Mouse (Mus musculus): ENCODE data around the gene Mctp2. TPM values are rescaled to one million over a fixed set of nuclear protein-coding genes. Genes with fewer than 3 reads are reported as not detected.
A peak's percentile ranks its signal among the peaks of the same experiment; 100 is the strongest.

Mctp2 gene
- not detected in 2 replicates for polyA plus RNA-seq (2012; ENCODE audit: insufficient read depth, insufficient read length, missing spikeins)

- H3K4me1 ChIP-seq (ENCODE audit: control insufficient read depth, insufficient read depth, insufficient read length, low read length), result 0 out of 2 replicates have a peak, but pooled peaks cover 4% of the 10 kb centered on the region
- peak within 1 kb of the TSS; percentile 46 for H3K4me3 ChIP-seq (ENCODE audit: insufficient read depth, low read depth, low read length)
- no peak within 1 kb of the TSS for H3K27ac ChIP-seq (replicated peaks; ENCODE audit: low read depth, low read length)
Measured at GRCm38 (mm10) chr7:72306382-72306841, at the start of gene Mctp2. Mctp2 (minus strand) TSS chr7:72306608.

- Histone ChIP-seq H3K4me1 (ENCODE audit: control insufficient read depth, insufficient read depth, insufficient read length, low read length) (no peaks in the 10 kb centered on the region), H3K27ac (replicated peaks; ENCODE audit: low read depth, low read length) (no peak overlapping the region), H3K4me3 (ENCODE audit: insufficient read depth, low read depth, low read length) (no peak overlapping the region)
Measured at GRCm38 (mm10) chr7:72345901-72346300, 39.5 kb upstream of the Mctp2 start.

DNA sequence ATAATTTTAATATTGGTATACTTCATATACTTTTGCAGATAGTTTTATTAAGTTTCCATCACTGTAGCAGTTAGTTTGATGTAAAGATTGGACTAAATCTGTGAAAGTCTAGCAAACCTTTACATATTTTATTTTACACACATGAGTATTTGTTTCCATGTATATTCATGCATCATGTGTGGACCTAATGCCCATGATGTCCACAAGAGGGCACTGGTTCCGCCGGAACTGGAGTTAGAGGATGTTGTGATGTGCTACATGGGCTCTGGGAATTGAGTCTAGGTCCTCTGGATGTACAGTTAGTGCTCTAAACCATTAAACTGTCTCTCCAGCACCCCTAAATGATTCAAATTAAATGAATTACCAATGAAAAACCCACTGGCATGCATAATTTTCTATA, 37.3 kb upstream of the Mctp2 start:
- Histone ChIP-seq H3K4me1 (ENCODE audit: control insufficient read depth, insufficient read depth, insufficient read length, low read length) (no peaks in the 10 kb centered on the region), H3K27ac (replicated peaks; ENCODE audit: low read depth, low read length) (no peak overlapping the region), H3K4me3 (ENCODE audit: insufficient read depth, low read depth, low read length) (no peak overlapping the region)

DNA sequence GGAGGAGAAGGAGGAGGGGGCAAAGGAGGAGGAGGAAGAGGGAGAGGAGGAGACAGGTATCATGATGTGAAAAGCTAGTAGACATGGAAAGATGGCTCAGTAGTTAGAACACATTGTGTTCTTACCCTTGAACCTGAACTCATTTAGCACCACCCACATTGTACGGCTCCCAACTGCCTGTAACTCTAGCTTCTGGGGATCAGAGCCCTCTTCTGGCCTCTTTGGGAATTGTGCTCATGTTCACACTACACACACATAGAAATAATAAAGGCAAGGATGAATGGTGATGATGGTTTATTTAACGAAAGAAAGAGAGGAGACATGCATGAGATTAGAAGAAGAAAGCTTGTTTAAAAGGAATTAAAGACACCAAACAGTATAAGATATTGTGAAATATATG, 36.4 kb upstream of the Mctp2 start:
- no peak overlapping the region for H3K27ac ChIP-seq (replicated peaks; ENCODE audit: low read depth, low read length)
- H3K4me1 ChIP-seq (ENCODE audit: control insufficient read depth, insufficient read depth, insufficient read length, low read length), result no peaks in the 10 kb centered on the region
- no peak overlapping the region for H3K4me3 ChIP-seq (ENCODE audit: insufficient read depth, low read depth, low read length)

GRCm38 (mm10) chr7:72325961-72326360, 19.6 kb upstream of the Mctp2 start:
- Histone ChIP-seq H3K4me1 (ENCODE audit: control insufficient read depth, insufficient read depth, insufficient read length, low read length) (no peaks in the 10 kb centered on the region), H3K4me3 (ENCODE audit: insufficient read depth, low read depth, low read length) (no peak overlapping the region), H3K27ac (replicated peaks; ENCODE audit: low read depth, low read length) (no peak overlapping the region)

DNA sequence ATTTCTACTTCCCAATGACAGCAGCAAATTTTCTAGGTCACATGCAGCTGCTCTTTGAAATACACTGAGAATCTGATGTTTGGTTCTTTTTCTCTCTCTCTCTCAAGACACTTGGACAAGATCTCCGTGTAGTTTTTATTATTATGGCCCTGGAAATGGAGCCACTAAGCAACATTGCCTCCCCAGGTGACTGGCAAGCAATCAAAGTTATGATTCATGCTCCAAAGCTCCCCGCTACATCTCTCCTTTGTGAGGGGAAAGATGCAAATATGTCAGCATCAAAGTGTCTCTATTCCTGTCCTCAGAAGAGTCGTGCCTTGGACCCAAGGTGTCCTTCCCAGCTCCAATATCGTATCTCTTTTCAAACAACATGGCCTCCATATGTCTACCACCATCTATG, 14.5 kb upstream of the Mctp2 start:
- H3K4me1 ChIP-seq (ENCODE audit: control insufficient read depth, insufficient read depth, insufficient read length, low read length), result no peaks in the 10 kb centered on the region
- H3K27ac ChIP-seq (replicated peaks; ENCODE audit: low read depth, low read length), result no peak overlapping the region
- no peak overlapping the region for H3K4me3 ChIP-seq (ENCODE audit: insufficient read depth, low read depth, low read length)

DNA sequence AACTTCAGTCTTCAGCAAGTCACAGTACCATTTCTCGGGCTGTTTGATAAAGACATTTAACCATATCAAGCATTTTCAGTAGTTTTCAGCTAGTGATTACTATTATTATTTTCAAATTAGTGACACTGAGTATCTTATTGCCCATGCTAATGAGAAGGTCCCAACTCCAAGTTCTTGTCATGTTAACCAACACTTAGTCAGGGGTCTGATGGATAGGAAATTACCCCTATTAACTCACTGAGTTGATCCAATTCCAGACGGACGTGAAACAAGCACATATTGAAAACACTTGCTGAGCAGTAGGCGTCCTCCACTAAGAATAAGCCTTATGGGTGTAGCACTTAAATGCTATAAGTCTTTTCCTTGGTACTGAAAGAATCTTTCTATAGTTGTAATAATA, 14.0 kb upstream of the Mctp2 start:
- Histone ChIP-seq H3K4me1 (ENCODE audit: control insufficient read depth, insufficient read depth, insufficient read length, low read length) (no peaks in the 10 kb centered on the region), H3K4me3 (ENCODE audit: insufficient read depth, low read depth, low read length) (no peak overlapping the region), H3K27ac (replicated peaks; ENCODE audit: low read depth, low read length) (no peak overlapping the region)

- Histone ChIP-seq H3K4me1 (ENCODE audit: control insufficient read depth, insufficient read depth, insufficient read length, low read length) (no peaks in the 10 kb centered on the region), H3K4me3 (ENCODE audit: insufficient read depth, low read depth, low read length) (no peak overlapping the region), H3K27ac (replicated peaks; ENCODE audit: low read depth, low read length) (no peak overlapping the region)
Measured at GRCm38 (mm10) chr7:72314395-72315060, 8.1 kb upstream of the Mctp2 start.

- Histone ChIP-seq H3K4me3 (ENCODE audit: insufficient read depth, low read depth, low read length) (no peak overlapping the region), H3K4me1 (ENCODE audit: control insufficient read depth, insufficient read depth, insufficient read length, low read length) (no peaks in the 10 kb centered on the region), H3K27ac (replicated peaks; ENCODE audit: low read depth, low read length) (no peak overlapping the region)
Measured at GRCm38 (mm10) chr7:72313908-72314307, 7.5 kb upstream of the Mctp2 start.

DNA sequence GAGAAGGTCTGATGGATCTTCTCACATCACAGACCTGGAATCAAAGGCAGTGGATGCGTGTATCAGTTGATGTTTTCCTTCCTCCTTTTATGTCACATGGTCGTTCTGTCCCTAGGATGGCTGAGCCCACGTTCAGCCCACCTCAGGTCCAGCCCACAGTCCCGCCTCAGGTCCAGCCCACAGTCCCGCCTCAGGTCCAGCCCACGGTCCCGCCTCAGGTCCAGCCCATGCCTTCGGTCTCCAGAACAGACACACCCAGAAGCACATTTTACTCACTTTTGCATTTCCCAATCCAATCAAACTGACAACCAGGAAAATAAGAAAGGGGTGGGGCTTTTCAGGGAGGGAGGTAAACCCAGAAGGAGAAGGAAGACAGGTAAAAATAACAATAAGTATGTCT, 5.2 kb upstream of the Mctp2 start:
- no peak overlapping the region for H3K4me3 ChIP-seq (ENCODE audit: insufficient read depth, low read depth, low read length)
- H3K27ac ChIP-seq (replicated peaks; ENCODE audit: low read depth, low read length), result no peak overlapping the region
- H3K4me1 ChIP-seq (ENCODE audit: control insufficient read depth, insufficient read depth, insufficient read length, low read length), result 0 out of 2 replicates have a peak, but pooled peaks cover under 1% of the 10 kb centered on the region

- Histone ChIP-seq H3K4me1 (ENCODE audit: control insufficient read depth, insufficient read depth, insufficient read length, low read length) (0 out of 2 replicates have a peak, but pooled peaks cover 4% of the 10 kb centered on the region), H3K4me3 (ENCODE audit: insufficient read depth, low read depth, low read length) (no peak overlapping the region), H3K27ac (replicated peaks; ENCODE audit: low read depth, low read length) (no peak overlapping the region)
Measured at GRCm38 (mm10) chr7:72308078-72308477, 1.7 kb upstream of the Mctp2 start.

- Histone ChIP-seq H3K4me3 (ENCODE audit: insufficient read depth, low read depth, low read length) (peak overlapping the region; percentile 46), H3K4me1 (ENCODE audit: control insufficient read depth, insufficient read depth, insufficient read length, low read length) (0 out of 2 replicates have a peak, but pooled peaks cover 4% of the 10 kb centered on the region), H3K27ac (replicated peaks; ENCODE audit: low read depth, low read length) (no peak overlapping the region)
Measured at GRCm38 (mm10) chr7:72306847-72307246, 439 bp upstream of the Mctp2 start.

DNA sequence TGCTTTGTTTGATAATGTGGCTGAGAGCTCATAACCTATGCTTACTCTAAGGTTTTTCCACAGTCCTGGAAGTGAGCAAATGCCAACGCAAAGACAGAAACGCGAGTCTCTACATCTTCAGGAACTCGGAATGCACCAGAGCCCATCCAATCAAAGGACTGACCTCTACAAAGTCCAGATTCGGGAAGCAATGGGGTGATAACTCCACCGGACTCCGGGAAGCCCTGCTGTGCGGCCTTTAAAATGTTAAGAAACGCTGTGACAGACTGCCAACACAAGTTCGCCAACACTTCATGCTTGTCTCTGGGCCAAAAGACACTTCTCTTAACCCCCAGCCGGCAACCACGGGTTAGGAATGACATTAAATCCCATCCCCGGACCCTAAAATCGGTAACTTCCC, 437 bp downstream of the Mctp2 start:
- peak overlapping the region; percentile 46; the same call in 1 of the 2 replicates for H3K4me3 ChIP-seq (ENCODE audit: insufficient read depth, low read depth, low read length)
- H3K4me1 ChIP-seq (ENCODE audit: control insufficient read depth, insufficient read depth, insufficient read length, low read length), result 0 out of 2 replicates have a peak, but pooled peaks cover 4% of the 10 kb centered on the region
- H3K27ac ChIP-seq (replicated peaks; ENCODE audit: low read depth, low read length), result no peak overlapping the region

DNA sequence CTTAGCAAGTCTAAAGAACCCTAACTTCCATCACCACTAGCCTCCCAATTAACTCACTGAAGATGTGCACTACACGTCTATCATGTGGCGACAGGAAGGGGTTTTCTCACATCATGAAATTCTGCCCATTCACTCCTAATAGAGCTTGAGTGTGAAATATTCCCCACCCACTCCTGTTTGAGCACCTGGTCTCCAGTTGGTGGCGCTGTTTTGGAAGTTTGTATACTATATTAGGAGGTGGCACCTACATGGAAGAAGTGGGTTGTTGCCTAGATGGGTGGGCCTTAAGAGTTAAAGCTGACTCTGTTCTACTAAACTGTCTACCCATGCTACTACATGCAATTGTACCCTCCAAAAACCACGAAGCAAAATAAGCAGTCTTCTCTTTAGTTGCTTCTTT, 4.7 kb downstream of the Mctp2 start:
- 0 out of 2 replicates have a peak, but pooled peaks cover 4% of the 10 kb centered on the region for H3K4me1 ChIP-seq (ENCODE audit: control insufficient read depth, insufficient read depth, insufficient read length, low read length)
- H3K27ac ChIP-seq (replicated peaks; ENCODE audit: low read depth, low read length), result no peak overlapping the region

DNA sequence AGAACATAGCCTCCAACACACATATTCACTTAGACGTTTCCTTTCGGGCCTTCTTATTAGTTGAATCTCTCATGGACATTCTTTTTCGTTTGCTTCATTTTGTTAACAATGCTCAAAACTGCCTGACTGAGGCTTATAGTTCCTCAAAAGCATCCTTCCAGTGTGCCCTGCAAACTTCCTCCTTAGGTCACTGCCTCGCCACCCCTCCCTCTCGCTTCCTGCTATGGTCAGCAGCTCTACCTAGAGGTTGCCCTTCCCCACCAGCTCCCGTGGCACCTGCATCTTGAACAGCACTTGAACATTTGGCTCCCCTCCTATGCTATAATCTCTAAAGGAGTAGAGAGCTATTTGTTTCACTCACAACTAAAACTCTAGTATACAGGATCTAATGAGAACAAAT, 6.7 kb downstream of the Mctp2 start:
- Histone ChIP-seq H3K4me3 (ENCODE audit: insufficient read depth, low read depth, low read length) (no peak overlapping the region), H3K4me1 (ENCODE audit: control insufficient read depth, insufficient read depth, insufficient read length, low read length) (no peaks in the 10 kb centered on the region), H3K27ac (replicated peaks; ENCODE audit: low read depth, low read length) (no peak overlapping the region)

More for the DNA sequence above, 4.7 kb downstream of the Mctp2 start:
- no peak overlapping the region for H3K4me3 ChIP-seq (ENCODE audit: insufficient read depth, low read depth, low read length)

GRCm38 (mm10) chr7:72297013-72297412, 9.4 kb downstream of the Mctp2 start:
- H3K27ac ChIP-seq (replicated peaks; ENCODE audit: low read depth, low read length), result no peak overlapping the region
- no peaks in the 10 kb centered on the region for H3K4me1 ChIP-seq (ENCODE audit: control insufficient read depth, insufficient read depth, insufficient read length, low read length)
- no peak overlapping the region for H3K4me3 ChIP-seq (ENCODE audit: insufficient read depth, low read depth, low read length)
